Mouse (Mus musculus): ENCODE data around the gene Zmynd12. TPM values are rescaled to one million over a fixed set of nuclear protein-coding genes. Genes with fewer than 3 reads are reported as not detected.

The Zmynd12 gene
- polyA plus RNA-seq, 1 experiment from 2014 or later = 2.1 TPM

- ATAC-seq (ENCODE audit: insufficient number of reproducible peaks, low FRiP score, low TSS enrichment, low read depth) = no peak
- Histone ChIP-seq H3K36me3 (no peaks in the 10 kb centered on the region), H3K27me3 (no peaks in the 10 kb centered on the region), H3K4me2 (replicated peaks) (no peak overlapping the region), H3K9me3 (replicated peaks) (no peaks in the 10 kb centered on the region), H3K4me1 (no peaks in the 10 kb centered on the region), H3K9ac (no peak overlapping the region), H3K27ac (replicated peaks) (no peak overlapping the region), H3K4me3 (replicated peaks) (no peak overlapping the region)
- whole genome bisulfite sequencing = 79% methylated on average over 9 of the region's 9 CpGs
Measured at GRCm38 (mm10) chr4:119472545-119472944, 49.9 kb downstream of the Zmynd12 start.

GRCm38 (mm10) chr4:119473150-119473549, 50.5 kb downstream of the Zmynd12 start:
- Histone ChIP-seq H3K27me3 (no peaks in the 10 kb centered on the region), H3K4me2 (replicated peaks) (no peak overlapping the region), H3K9me3 (replicated peaks) (no peaks in the 10 kb centered on the region), H3K4me1 (no peaks in the 10 kb centered on the region), H3K9ac (no peak overlapping the region), H3K27ac (replicated peaks) (no peak overlapping the region), H3K36me3 (no peaks in the 10 kb centered on the region), H3K4me3 (replicated peaks) (no peak overlapping the region)
- no peak for ATAC-seq (ENCODE audit: insufficient number of reproducible peaks, low FRiP score, low TSS enrichment, low read depth)
- 33% methylated on average over 5 of the region's 5 CpGs for WGBS

- Histone ChIP-seq H3K9ac (no peak overlapping the region), H3K27ac (replicated peaks) (no peak overlapping the region), H3K9me3 (replicated peaks) (no peaks in the 10 kb centered on the region), H3K4me2 (replicated peaks) (no peak overlapping the region), H3K36me3 (no peaks in the 10 kb centered on the region), H3K27me3 (no peaks in the 10 kb centered on the region; the same call in 1 of the 2 replicates), H3K4me1 (peaks cover 8% of the 10 kb centered on the region), H3K4me3 (replicated peaks) (no peak overlapping the region)
- ATAC-seq (ENCODE audit: insufficient number of reproducible peaks, low FRiP score, low TSS enrichment, low read depth) = no peak
- WGBS = 53% methylated on average over 9 of the region's 9 CpGs
Measured at GRCm38 (mm10) chr4:119483051-119483450, 60.4 kb downstream of the Zmynd12 start.

GRCm38 (mm10) chr4:119484882-119485281, 62.3 kb downstream of the Zmynd12 start:
- H3K4me2 ChIP-seq (replicated peaks) = no peak overlapping the region
- no peak overlapping the region for H3K27ac ChIP-seq (replicated peaks)
- H3K4me1 ChIP-seq = peaks cover 8% of the 10 kb centered on the region
- no peaks in the 10 kb centered on the region for H3K9me3 ChIP-seq (replicated peaks)
- H3K36me3 ChIP-seq = no peaks in the 10 kb centered on the region
- no peaks in the 10 kb centered on the region; the same call in 1 of the 2 replicates for H3K27me3 ChIP-seq
- no peak overlapping the region for H3K4me3 ChIP-seq (replicated peaks)
- H3K9ac ChIP-seq = no peak overlapping the region
- ATAC-seq (ENCODE audit: insufficient number of reproducible peaks, low FRiP score, low TSS enrichment, low read depth) = no peak
- WGBS = 61% methylated on average over 7 of the region's 7 CpGs

- Histone ChIP-seq H3K36me3 (no peaks in the 10 kb centered on the region), H3K4me2 (replicated peaks) (no peak overlapping the region), H3K9me3 (replicated peaks) (no peaks in the 10 kb centered on the region), H3K27ac (replicated peaks) (no peak overlapping the region), H3K4me1 (peaks cover 9% of the 10 kb centered on the region; the same call in 1 of the 2 replicates), H3K4me3 (replicated peaks) (no peak overlapping the region), H3K9ac (no peak overlapping the region), H3K27me3 (peaks cover 33% of the 10 kb centered on the region)
- no peak for ATAC-seq (ENCODE audit: insufficient number of reproducible peaks, low FRiP score, low TSS enrichment, low read depth)
- 88% methylated on average over 10 of the region's 10 CpGs for WGBS
Measured at GRCm38 (mm10) chr4:119489666-119490065, 67.1 kb downstream of the Zmynd12 start.

- no peak overlapping the region for H3K4me2 ChIP-seq (replicated peaks)
- H3K9ac ChIP-seq = no peak overlapping the region
- peaks cover 9% of the 10 kb centered on the region; the same call in 1 of the 2 replicates for H3K4me1 ChIP-seq
- H3K27me3 ChIP-seq = peaks cover 34% of the 10 kb centered on the region
- no peaks in the 10 kb centered on the region for H3K36me3 ChIP-seq
- no peaks in the 10 kb centered on the region for H3K9me3 ChIP-seq (replicated peaks)
- H3K4me3 ChIP-seq (replicated peaks) = no peak overlapping the region
- ATAC-seq (ENCODE audit: insufficient number of reproducible peaks, low FRiP score, low TSS enrichment, low read depth) = no peak
- H3K27ac ChIP-seq (replicated peaks) = no peak overlapping the region
- 76% methylated on average over 3 of the region's 3 CpGs for WGBS
Measured at GRCm38 (mm10) chr4:119490806-119491205, 68.2 kb downstream of the Zmynd12 start.

GRCm38 (mm10) chr4:119492291-119492932, 69.8 kb downstream of the Zmynd12 start, which contains the start of gene Rimkla:
TSS of gene Rimkla (minus strand) at chr4:119492628.
- Histone ChIP-seq H3K27ac (replicated peaks) (no peak within 1 kb of the TSS), H3K4me3 (replicated peaks) (peak within 1 kb of the TSS; percentile 52), H3K9me3 (replicated peaks) (no peaks in the 10 kb centered on the region), H3K9ac (no peak within 1 kb of the TSS), H3K27me3 (peaks cover 34% of the 10 kb centered on the region), H3K36me3 (no peaks in the 10 kb centered on the region), H3K4me2 (replicated peaks) (peak within 1 kb of the TSS; percentile 94), H3K4me1 (peaks cover 9% of the 10 kb centered on the region; the same call in 1 of the 2 replicates)
- peak; percentile 80 for ATAC-seq (ENCODE audit: insufficient number of reproducible peaks, low FRiP score, low TSS enrichment, low read depth)
- under 1% methylated on average over 77 of the region's 77 CpGs for WGBS

GRCm38 (mm10) chr4:119492933-119493327, 70.3 kb downstream of the Zmynd12 start:
- ATAC-seq (ENCODE audit: insufficient number of reproducible peaks, low FRiP score, low TSS enrichment, low read depth) = peak; percentile 29; the same call in 1 of the 2 replicates
- Histone ChIP-seq H3K27me3 (peaks cover 34% of the 10 kb centered on the region), H3K4me3 (replicated peaks) (peak overlapping the region; percentile 52), H3K4me2 (replicated peaks) (peak overlapping the region; percentile 94), H3K36me3 (no peaks in the 10 kb centered on the region), H3K4me1 (peaks cover 9% of the 10 kb centered on the region; the same call in 1 of the 2 replicates), H3K27ac (replicated peaks) (no peak overlapping the region), H3K9ac (no peak overlapping the region), H3K9me3 (replicated peaks) (no peaks in the 10 kb centered on the region)
- WGBS = 37% methylated on average over 10 of the region's 10 CpGs

- Histone ChIP-seq H3K9ac (no peak overlapping the region), H3K36me3 (no peaks in the 10 kb centered on the region), H3K4me1 (no peaks in the 10 kb centered on the region), H3K9me3 (replicated peaks) (no peaks in the 10 kb centered on the region), H3K27ac (replicated peaks) (no peak overlapping the region), H3K4me2 (replicated peaks) (no peak overlapping the region), H3K27me3 (peaks cover 8% of the 10 kb centered on the region; the same call in 1 of the 2 replicates), H3K4me3 (replicated peaks) (no peak overlapping the region)
- WGBS = 52% methylated on average over 5 of the region's 5 CpGs
- ATAC-seq (ENCODE audit: insufficient number of reproducible peaks, low FRiP score, low TSS enrichment, low read depth) = no peak
Measured at GRCm38 (mm10) chr4:119498319-119498848, 75.8 kb downstream of the Zmynd12 start.

GRCm38 (mm10) chr4:119511591-119511990, 89.0 kb downstream of the Zmynd12 start:
- Histone ChIP-seq H3K36me3 (no peaks in the 10 kb centered on the region), H3K4me1 (no peaks in the 10 kb centered on the region), H3K9ac (no peak overlapping the region), H3K4me2 (replicated peaks) (no peak overlapping the region), H3K4me3 (replicated peaks) (no peak overlapping the region), H3K27me3 (no peaks in the 10 kb centered on the region), H3K27ac (replicated peaks) (no peak overlapping the region), H3K9me3 (replicated peaks) (no peaks in the 10 kb centered on the region)
- WGBS = 78% methylated on average over 2 of the region's 2 CpGs
- no peak for ATAC-seq (ENCODE audit: insufficient number of reproducible peaks, low FRiP score, low TSS enrichment, low read depth)

GRCm38 (mm10) chr4:119512731-119513141, 90.1 kb downstream of the Zmynd12 start:
- H3K4me3 ChIP-seq (replicated peaks) = no peak overlapping the region
- no peak for ATAC-seq (ENCODE audit: insufficient number of reproducible peaks, low FRiP score, low TSS enrichment, low read depth)
- H3K9me3 ChIP-seq (replicated peaks) = no peaks in the 10 kb centered on the region

More at GRCm38 (mm10) chr4:119512731-119513141, 90.1 kb downstream of the Zmynd12 start:
- WGBS = 63% methylated on average over 3 of the region's 3 CpGs
- Histone ChIP-seq H3K36me3 (no peaks in the 10 kb centered on the region), H3K27me3 (no peaks in the 10 kb centered on the region), H3K9ac (no peak overlapping the region), H3K4me1 (no peaks in the 10 kb centered on the region), H3K4me2 (replicated peaks) (no peak overlapping the region), H3K27ac (replicated peaks) (no peak overlapping the region)
